ENCODE assay signal across 9 mouse cellular contexts in the genomic region with DNA sequence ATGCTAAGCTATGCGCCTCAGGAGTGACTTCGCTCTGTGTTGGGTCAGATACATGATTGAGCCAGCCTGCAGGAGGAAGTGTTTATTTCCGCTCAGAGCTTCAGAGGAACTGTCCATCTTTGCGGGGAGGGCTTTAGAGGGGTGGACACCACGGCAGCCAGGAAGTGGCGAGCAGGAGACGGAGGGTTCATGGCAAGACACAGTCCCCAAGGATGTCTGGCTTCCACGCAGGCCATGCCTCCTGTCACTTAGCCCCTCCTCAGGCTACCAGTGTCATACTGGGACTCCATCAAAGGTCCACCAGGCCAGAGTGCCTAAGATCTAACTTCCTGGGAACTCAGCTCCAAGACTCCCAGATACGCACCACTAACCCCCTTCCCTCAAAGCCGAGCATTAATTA. TPM values are rescaled to one million over a fixed set of nuclear protein-coding genes. Genes with fewer than 3 reads are reported as not detected.
A peak's percentile ranks its signal among the peaks of the same experiment; 100 is the strongest.
DNase-seq lines count a peak whose midpoint lies in the region; ATAC-seq lines count a peak whose summit lies in the region.
"Had no signal": no experiment of that assay in that cellular context is flagged by ENCODE, and none has a peak within 500 bp of the region (broad histone marks: within the 10 kb centered on the region; RNA-seq: fewer than 3 reads in every experiment).

No protein-coding gene starts in this region.

- peak overlapping the region; percentile 65 for H3K27ac ChIP-seq in brown adipose tissue, adult 24 weeks (replicated peaks; ENCODE audit: low read depth, low read length)
- peak overlapping the region; percentile 51 for H3K27ac ChIP-seq in liver, embryonic 16.5 days (ENCODE audit: low read length)

- H3K4me1 ChIP-seq in brown adipose tissue, adult 24 weeks (ENCODE audit: control insufficient read depth, insufficient read depth, insufficient read length, low read length), result peaks cover 20% of the 10 kb centered on the region
- H3K4me1 ChIP-seq in liver, embryonic 16.5 days (ENCODE audit: control insufficient read depth, low read depth, low read length), result peaks cover 10% of the 10 kb centered on the region; the same call in 1 of the 2 replicates

- peak; percentile 17 to 65; a peak in 2 of 4 replicates for ATAC-seq in hematopoietic stem cell, adult 5-6 weeks (replicated peaks in 1 of 2; ENCODE audit: insufficient read depth in 1 of 2, low FRiP score in 2 of 2, low TSS enrichment in 1 of 2, low read depth in 1 of 2, poor library complexity in 2 of 2, severe bottlenecking in 2 of 2)
- ATAC-seq in liver, embryonic 16.5 days (ENCODE audit: low read depth), result peak; percentile 27
- ATAC-seq in erythroblast, adult 5-6 weeks (replicated peaks; ENCODE audit: low FRiP score, poor library complexity, severe bottlenecking), result no peak

- H3K9ac ChIP-seq in liver, embryonic 16.5 days (ENCODE audit: low read depth, low read length), result no peak overlapping the region

- peak overlapping the region; percentile 9; the same call in 1 of the 2 replicates for H3K4me3 ChIP-seq in brown adipose tissue, adult 24 weeks (ENCODE audit: insufficient read depth, low read depth, low read length)
- H3K4me3 ChIP-seq in liver, embryonic 16.5 days (ENCODE audit: low read depth, low read length), result no peak overlapping the region
- H3K4me3 ChIP-seq: myocyte had no signal

- H3K4me2 ChIP-seq in liver, embryonic 16.5 days (ENCODE audit: low read depth, low read length), result no peak overlapping the region

- DNase-seq in 416B (ENCODE audit: low read depth), result peak; percentile 83
- peak; percentile 9 for DNase-seq in splenic B cell, adult 2 months (ENCODE audit: low read depth, low spot score)
- DNase-seq in cerebellum, adult 18-20 months, result no peak
- DNase-seq in retina, embryonic 14.5 days (ENCODE audit: low spot score), result no peak

- 64% methylated on average over 10 of the region's 10 CpGs for WGBS in liver, embryonic 16.5 days (ENCODE audit: insufficient replicate concordance)

- H3K36me3 ChIP-seq in liver, embryonic 16.5 days (ENCODE audit: control insufficient read depth, insufficient read depth), result peaks cover 93% of the 10 kb centered on the region
- H3K36me3 ChIP-seq in splenic B cell, adult 2 months (ENCODE audit: control insufficient read depth, insufficient read depth, low read length, poor library complexity, severe bottlenecking), result no peaks in the 10 kb centered on the region

- no peaks in the 10 kb centered on the region for H3K9me3 ChIP-seq in liver, embryonic 16.5 days (replicated peaks; ENCODE audit: control insufficient read depth, low read length)

- H3K27me3 ChIP-seq in liver, embryonic 16.5 days (ENCODE audit: control insufficient read depth, insufficient read depth, low read depth, low read length), result no peaks in the 10 kb centered on the region
- no peaks in the 10 kb centered on the region for H3K27me3 ChIP-seq in splenic B cell, adult 2 months (ENCODE audit: control insufficient read depth, insufficient read depth, low read length, poor library complexity, severe bottlenecking)

RNA-seq across cellular contexts. Expression of gene Prkab1, which starts 46.6 kb away (rescaled TPM):
- polyA plus RNA-seq in brown adipose tissue, adult 24 weeks (2012; ENCODE audit: insufficient read depth, insufficient read length, missing spikeins), result 47.7 and 48.9 TPM in 2 replicates
- total RNA-seq in hematopoietic stem cell, adult 5-6 weeks (2017), result 38.0 and 49.0 TPM in 2 replicates
- 85.4 and 92.5 TPM in 2 replicates for polyA plus RNA-seq in liver, embryonic 16.5 days (2015; fragmentation: Nextera tagmentation; extraction: Ambion mirVana)
- total RNA-seq in erythroblast, adult 5-6 weeks (2015; ENCODE audit: low replicate concordance), result 71.5 and 102 TPM in 2 replicates
- 50.3 and 72.4 TPM in 2 replicates for total RNA-seq in erythroblast, adult 5-6 weeks (2017; ENCODE audit: low replicate concordance)

Comparison
In these comparisons a context has a peak if more than half of its experiments do, and no peak if none do; other contexts are left out.
1. DNase-seq: peak in 416B (single experiment) and splenic B cell, adult 2 months (single experiment); none in cerebellum, adult 18-20 months (0 of 2) and retina, embryonic 14.5 days (single experiment).